Mouse (Mus musculus) CH12.LX (cell line): ENCODE measurements at regions not wholly inside any gene's neighbourhood (a gene's known extent, or its start where the extent isn't known, plus 50 kb on each side); places are given as distances from the start of the nearest gene placed in this dataset.
"Not testable (repeated sequence)": the region's sequence is repeated elsewhere in the genome, so short reads cannot be mapped to it uniquely, and the experiment has no call there.

Experiments
- DNase-seq: peaks from one replicate; pipeline ENCODE4 v3.0.0-alpha.2; 2013; ENCODE audit errors: extremely low read depth
- H3K27ac ChIP-seq: 2 replicates; pipeline ENCODE4 v1.5.1; 2012; ENCODE audit warnings: low read depth, mild to moderate bottlenecking, control low read depth, moderate library complexity; ENCODE audit not compliant: insufficient read depth
- H3K27me3 ChIP-seq: replicated peaks from 2 replicates; pipeline ENCODE3; 2012; ENCODE audit warnings: inconsistent platforms
- H3K36me3 ChIP-seq, 2 experiments: replicated peaks in 1 of 2; 2 replicates each; pipeline versions ENCODE3 to v1.6.1; 2012; ENCODE audit warnings: inconsistent platforms in 1 of 2, low read length in 1 of 2, mild to moderate bottlenecking in 1 of 2, mixed read lengths in 1 of 2, moderate library complexity in 1 of 2; ENCODE audit not compliant: control insufficient read depth in 1 of 2, insufficient read depth in 1 of 2
- H3K4me1 ChIP-seq, 2 experiments: 2 replicates each; pipeline ENCODE4 v1.6.1; 2012; ENCODE audit warnings: inconsistent platforms in 1 of 2, moderate library complexity in 1 of 2; ENCODE audit not compliant: insufficient read depth in 2 of 2, control insufficient read depth in 1 of 2
- H3K4me2 ChIP-seq: 2 replicates; pipeline ENCODE4 v1.6.1; 2012; ENCODE audit warnings: low read depth, mild to moderate bottlenecking, control low read depth; ENCODE audit not compliant: poor library complexity, insufficient read depth, severe bottlenecking
- H3K4me3 ChIP-seq, 3 experiments: fragments of 150-350 bp in 1 of 3; sonication (generic) in 1 of 3; replicated peaks in 1 of 3; 2 replicates each; pipeline versions ENCODE3 to v1.5.1; 2011 to 2012; ENCODE audit warnings: low read depth in 2 of 3, low read length in 2 of 3, mild to moderate bottlenecking in 2 of 3, moderate library complexity in 2 of 3, control low read depth in 1 of 3, improper control_type of control experiment in 1 of 3, inconsistent platforms in 1 of 3, mixed read lengths in 1 of 3; ENCODE audit not compliant: poor library complexity in 1 of 3
- H3K79me2 ChIP-seq: replicated peaks from 2 replicates; pipeline ENCODE4 v1.6.1; 2012; ENCODE audit warnings: mild to moderate bottlenecking, moderate library complexity; ENCODE audit not compliant: control insufficient read depth, poor library complexity, insufficient read depth, severe bottlenecking; ENCODE audit errors: extremely low read depth
- H3K9ac ChIP-seq: 2 replicates; pipeline ENCODE4 v1.6.1; 2012; ENCODE audit warnings: low read depth, mild to moderate bottlenecking, control low read depth, moderate library complexity; ENCODE audit not compliant: insufficient read depth
- H3K9me3 ChIP-seq: replicated peaks from 2 replicates; pipeline ENCODE3; 2012; ENCODE audit warnings: low read length, inconsistent platforms, mixed read lengths
- CHD1 ChIP-seq: IDR thresholded peaks from 2 replicates; pipeline ENCODE4 v1.6.1; 2012; ENCODE audit warnings: low read depth, low read length, improper control_type of control experiment, inconsistent platforms
- CHD2 ChIP-seq: IDR thresholded peaks from 2 replicates; pipeline ENCODE4 v1.6.1; 2011; ENCODE audit warnings: low read length, improper control_type of control experiment
- CTCF ChIP-seq, 2 experiments: IDR thresholded peaks in 1 of 2; conservative IDR thresholded peaks in 1 of 2; 2 replicates each; pipeline ENCODE4 v1.5.1; 2011 to 2012; ENCODE audit warnings: low read depth in 2 of 2, low read length in 2 of 2, improper control_type of control experiment in 1 of 2, inconsistent platforms in 1 of 2, mild to moderate bottlenecking in 1 of 2, moderate library complexity in 1 of 2
- E2F4 ChIP-seq: IDR thresholded peaks from 2 replicates; pipeline ENCODE4 v1.6.1; 2011; ENCODE audit warnings: low read depth, low read length, improper control_type of control experiment; ENCODE audit not compliant: insufficient replicate concordance
- GABPA ChIP-seq: IDR thresholded peaks from 2 replicates; pipeline ENCODE4 v1.6.1; 2012; ENCODE audit warnings: low read depth, low read length, improper control_type of control experiment, inconsistent platforms; ENCODE audit not compliant: insufficient replicate concordance
- HCFC1 ChIP-seq: IDR thresholded peaks from 2 replicates; pipeline ENCODE4 v1.6.1; 2012; ENCODE audit warnings: low read depth, mild to moderate bottlenecking, inconsistent platforms, low read length, improper control_type of control experiment
- IRF4 ChIP-seq: IDR thresholded peaks from 2 replicates; pipeline ENCODE4 v1.6.1; 2014; ENCODE audit warnings: low read depth, mild to moderate bottlenecking, inconsistent platforms, low read length, improper control_type of control experiment
- JUN ChIP-seq: IDR thresholded peaks from 2 replicates; pipeline ENCODE4 v1.6.1; 2011; ENCODE audit warnings: low read depth, mild to moderate bottlenecking, low read length, improper control_type of control experiment, moderate library complexity; ENCODE audit not compliant: insufficient read depth
- MAX ChIP-seq: IDR thresholded peaks from 2 replicates; pipeline ENCODE4 v1.6.1; 2011; ENCODE audit warnings: low read length, improper control_type of control experiment
- MXI1 ChIP-seq: IDR thresholded peaks from 2 replicates; pipeline ENCODE4 v1.6.1; 2011; ENCODE audit warnings: mild to moderate bottlenecking, low read depth, low read length, improper control_type of control experiment
- NELFE ChIP-seq: IDR thresholded peaks from 2 replicates; pipeline ENCODE4 v1.6.1; 2011; ENCODE audit warnings: low read depth, low read length, improper control_type of control experiment
- NRF1 ChIP-seq: IDR thresholded peaks from 2 replicates; pipeline ENCODE4 v1.6.1; 2014; ENCODE audit warnings: low read depth, mild to moderate bottlenecking, inconsistent platforms, low read length, improper control_type of control experiment, moderate library complexity
- RCOR1 ChIP-seq: conservative IDR thresholded peaks from 2 replicates; pipeline ENCODE4 v1.6.1; 2012; ENCODE audit warnings: low read depth, mild to moderate bottlenecking, inconsistent platforms, low read length, improper control_type of control experiment
- SIN3A ChIP-seq: IDR thresholded peaks from 2 replicates; pipeline ENCODE4 v1.6.1; 2012; ENCODE audit warnings: low read length, improper control_type of control experiment, inconsistent platforms
- SMC3 ChIP-seq: IDR thresholded peaks from 2 replicates; pipeline ENCODE4 v1.6.1; 2011; ENCODE audit warnings: low read depth, low read length, improper control_type of control experiment
- TBP ChIP-seq: conservative IDR thresholded peaks from 2 replicates; pipeline ENCODE4 v1.6.1; 2011; ENCODE audit warnings: low read depth, low read length, improper control_type of control experiment
- ZC3H11A ChIP-seq: IDR thresholded peaks from 2 replicates; pipeline ENCODE4 v1.6.1; 2012; ENCODE audit warnings: low read depth, mild to moderate bottlenecking, inconsistent platforms, low read length, improper control_type of control experiment
- ZNF384 ChIP-seq: IDR thresholded peaks from 2 replicates; pipeline ENCODE4 v1.6.1; 2012; ENCODE audit warnings: low read depth, low read length, improper control_type of control experiment, inconsistent platforms
- dilution Hi-C: fragments of 300-500 bp; cut with MboI; formaldehyde crosslinking; loops from 2 replicates; pipeline ENCODE4 v1.14.3; 2020; ENCODE audit warnings: low sequenced_read_pairs; ENCODE audit not compliant: extremely low pct_unique_long_range_greater_than_20kb, extremely low pct_ligation_motif_present
- in situ Hi-C: fragments of 300-500 bp; cut with MboI; formaldehyde crosslinking; loops from 3 replicates; pipeline ENCODE4 v1.14.3; 2019; ENCODE audit warnings: low sequenced_read_pairs, low pct_ligation_motif_present, low pct_unique_long_range_greater_than_20kb, mixed read lengths

DNA sequence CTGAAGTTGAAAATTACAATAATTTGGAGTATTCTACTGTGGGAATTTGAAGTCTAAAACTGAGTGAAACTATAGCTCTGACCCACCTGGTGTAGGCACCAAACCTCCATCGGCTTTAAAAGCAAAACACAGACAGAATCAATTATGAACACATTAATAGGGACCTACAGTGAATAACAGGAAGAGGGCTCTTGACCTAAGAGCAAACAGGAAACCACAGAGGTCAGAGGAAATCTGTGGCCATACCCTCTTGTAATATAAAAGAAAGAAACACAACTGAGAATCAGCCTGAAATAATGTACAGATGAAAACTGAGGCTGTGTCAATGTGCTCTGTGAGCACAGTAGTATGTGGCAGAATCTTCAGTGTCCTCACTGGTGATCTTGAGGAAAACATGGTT lies 789.7 kb upstream of the Zfp386 start:
- no peak for DNase-seq
- Histone ChIP-seq H3K4me2 (no peak overlapping the region), H3K79me2 (no peaks in the 10 kb centered on the region), H3K27me3 (no peaks in the 10 kb centered on the region), H3K9me3 (no peaks in the 10 kb centered on the region), H3K4me1 (no peaks in the 10 kb centered on the region), H3K36me3 (no peaks in the 10 kb centered on the region), H3K27ac (no peak overlapping the region), H3K4me3 (no peak overlapping the region), H3K9ac (no peak overlapping the region)
- dilution Hi-C loops = no loop called here
- TF ChIP-seq IRF4 (no peak), HCFC1 (no peak)
- in situ Hi-C loops = no loop called here

GRCm38 (mm10) chr12:115258744-115259143 lies 788.8 kb upstream of the Zfp386 start:
- no peaks in the 10 kb centered on the region for H3K36me3 ChIP-seq
- in situ Hi-C loops = no loop called here
- no peak overlapping the region for H3K9ac ChIP-seq
- H3K4me1 ChIP-seq = no peaks in the 10 kb centered on the region
- H3K4me2 ChIP-seq = no peak overlapping the region
- no peak overlapping the region for H3K27ac ChIP-seq
- dilution Hi-C loops = no loop called here
- H3K79me2 ChIP-seq = no peaks in the 10 kb centered on the region
- no peaks in the 10 kb centered on the region for H3K27me3 ChIP-seq
- H3K9me3 ChIP-seq = no peaks in the 10 kb centered on the region
- no peak overlapping the region for H3K4me3 ChIP-seq
- DNase-seq = no peak
- no peak for TF ChIP-seq ZNF384
- no peak for TF ChIP-seq GABPA
- TF ChIP-seq JUN = no peak
- TF ChIP-seq E2F4 = no peak
- no peak for TF ChIP-seq NRF1
- TF ChIP-seq ZC3H11A = no peak
- no peak for TF ChIP-seq CHD1
- TF ChIP-seq NELFE = no peak
- no peak for TF ChIP-seq MXI1
- no peak for TF ChIP-seq TBP
- TF ChIP-seq HCFC1 = no peak
- TF ChIP-seq CHD2 = no peak
- no peak for TF ChIP-seq RCOR1
- no peak for TF ChIP-seq SIN3A
- no peak for TF ChIP-seq MAX

GRCm38 (mm10) chr12:115262431-115262830 lies 785.1 kb upstream of the Zfp386 start:
- TF ChIP-seq SMC3 (peak; percentile 21; the same call in 1 of the 2 replicates), CTCF (conservative IDR thresholded peaks at IDR 0.05 in 1 of 2, IDR thresholded peaks at IDR 0.05 in 1 of 2; ENCODE audit: low read depth in 2 of 2, low read length in 2 of 2) (peak in 1 of 2 experiments; percentile 41; a peak in 2 of 4 replicates)
- H3K27me3 ChIP-seq, H3K9ac ChIP-seq, H3K36me3 ChIP-seq, H3K79me2 ChIP-seq, H3K4me1 ChIP-seq, H3K9me3 ChIP-seq, H3K4me2 ChIP-seq, in situ Hi-C loops, DNase-seq, H3K4me3 ChIP-seq, dilution Hi-C loops, H3K27ac ChIP-seq: not testable (repeated sequence)

- H3K36me3 ChIP-seq, H3K79me2 ChIP-seq, H3K4me1 ChIP-seq, H3K4me3 ChIP-seq, dilution Hi-C loops, H3K27ac ChIP-seq, H3K9me3 ChIP-seq, DNase-seq, H3K9ac ChIP-seq, H3K4me2 ChIP-seq, H3K27me3 ChIP-seq, in situ Hi-C loops: not testable (repeated sequence)
Observed at GRCm38 (mm10) chr12:115276749-115277148, 770.8 kb upstream of the Zfp386 start.
